Mouse (Mus musculus): ENCODE measurements around the gene Agtpbp1.

GRCm38 (mm10) chr13:59412672-59413071 is 172.4 kb downstream of the Agtpbp1 start:
- TF ChIP-seq POLR2A (IDR thresholded peaks at IDR 0.05; ENCODE audit: borderline replicate concordance, extremely low read depth, insufficient read depth, insufficient read length, poor library complexity, severe bottlenecking), result no peak
- TF ChIP-seq CTCF (IDR thresholded peaks at IDR 0.05; ENCODE audit: borderline replicate concordance, extremely low read depth, insufficient read depth, insufficient read length), result no peak

Measured in brain, embryonic 14.5 days (tissue).